Mouse (Mus musculus): ENCODE results near the gene Snca.
"Not testable (repeated sequence)": the region's sequence is repeated elsewhere in the genome, so short reads cannot be mapped to it uniquely, and the experiment has no call there.

Gene Snca

GRCm38 (mm10) chr6:60717566-60717965 is 112.1 kb downstream of the Snca start:
- peak; percentile 22 to 23 for DNase-seq (ENCODE audit: low spot score in 2 of 2)

GRCm38 (mm10) chr6:60709997-60710471 is 119.6 kb downstream of the Snca start:
- no peak for DNase-seq (ENCODE audit: low spot score in 2 of 2)

- no peak for DNase-seq (ENCODE audit: low spot score in 2 of 2)
These were observed 131.6 kb downstream of the Snca start for GRCm38 (mm10) chr6:60698072-60698471.

- DNase-seq (ENCODE audit: low spot score in 2 of 2): not testable (repeated sequence)
These were observed 142.6 kb downstream of the Snca start for GRCm38 (mm10) chr6:60687048-60687447.

- peak; percentile 4 to 37 for DNase-seq (ENCODE audit: low spot score in 2 of 2)
These were observed 147.4 kb downstream of the Snca start for GRCm38 (mm10) chr6:60682233-60682632.

Data from right cerebral cortex, adult 2 months (tissue).